Mouse (Mus musculus) midbrain, embryonic 16.5 days (tissue): ENCODE measurements around the gene Sgcd. TPM values are rescaled to one million over a fixed set of nuclear protein-coding genes. Genes with fewer than 3 reads are reported as not detected.
A peak's percentile ranks its signal among the peaks of the same experiment; 100 is the strongest.

ENCODE experiments used
- ATAC-seq: fragments of 200-750 bp; cut with Nextera tagmentation; 2 replicates; pipeline ENCODE4 v1.8.0; 2017; ENCODE audit warnings: moderate TSS enrichment
- H3K27ac ChIP-seq: fragments of 300-500 bp; sonication (generic); 2 replicates; pipeline ENCODE4 v1.5.1; 2014; ENCODE audit warnings: mild to moderate bottlenecking, low read length, mixed read lengths
- H3K27me3 ChIP-seq: fragments of 300-500 bp; sonication (generic); 2 replicates; pipeline ENCODE4 v1.6.1; 2014; ENCODE audit warnings: low read depth, low read length, mixed read lengths; ENCODE audit not compliant: control insufficient read depth, insufficient read depth
- H3K36me3 ChIP-seq: fragments of 300-500 bp; sonication (generic); 2 replicates; pipeline ENCODE4 v1.6.1; 2014; ENCODE audit warnings: mild to moderate bottlenecking, low read length, moderate library complexity, mixed read lengths; ENCODE audit not compliant: control insufficient read depth, insufficient read depth
- H3K4me1 ChIP-seq: fragments of 300-500 bp; sonication (generic); 2 replicates; pipeline ENCODE4 v1.6.1; 2014; ENCODE audit warnings: mild to moderate bottlenecking, low read length, mixed read lengths; ENCODE audit not compliant: control insufficient read depth, insufficient read depth
- H3K4me2 ChIP-seq: fragments of 300-500 bp; sonication (generic); 2 replicates; pipeline ENCODE4 v1.6.1; 2014; ENCODE audit warnings: mild to moderate bottlenecking, low read length, mixed read lengths
- H3K4me3 ChIP-seq: fragments of 300-500 bp; sonication (generic); 2 replicates; pipeline ENCODE4 v1.5.1; 2014; ENCODE audit warnings: low read depth, mild to moderate bottlenecking, low read length, moderate library complexity, mixed read lengths
- H3K9ac ChIP-seq: fragments of 300-500 bp; sonication (generic); 2 replicates; pipeline ENCODE4 v1.6.1; 2014; ENCODE audit warnings: low read depth, low read length, mixed read lengths
- H3K9me3 ChIP-seq: fragments of 300-500 bp; sonication (generic); replicated peaks from 2 replicates; pipeline ENCODE4 v1.6.1; 2014; ENCODE audit warnings: mild to moderate bottlenecking, low read length, mixed read lengths; ENCODE audit not compliant: control insufficient read depth, poor library complexity, severe bottlenecking
- WGBS: fragments of 180-500 bp; shearing (Covaris S2); extraction: QIAGEN DNeasy Blood & Tissue Kit; methylation state at CpG from one replicate; pipeline ENCODE4 v1.1.7; 2014; 5-methylcytosine and 5-hydroxymethylcytosine counted together
- polyA plus RNA-seq: library from polyadenylated mRNA; unstranded; fragments of >200 nt; fragmentation: Nextera tagmentation; extraction: Ambion mirVana; gene quantifications from 2 replicates; pipeline ENCODE4 v1.2.1, GENCODE M21; 2015

Gene Sgcd
- polyA plus RNA-seq, 1 experiment from 2014 or later, result 5.6 TPM

- Histone ChIP-seq H3K9ac (no peak overlapping the region), H3K36me3 (no peaks in the 10 kb centered on the region), H3K27ac (no peak overlapping the region), H3K4me2 (no peak overlapping the region), H3K4me1 (no peaks in the 10 kb centered on the region), H3K27me3 (no peaks in the 10 kb centered on the region), H3K9me3 (no peaks in the 10 kb centered on the region), H3K4me3 (no peak overlapping the region)
- no peak for ATAC-seq
- WGBS, result 80% methylated on average over 2 of the region's 2 CpGs
Observed at GRCm38 (mm10) chr11:47742806-47743205, 246.0 kb downstream of the Sgcd start.

DNA sequence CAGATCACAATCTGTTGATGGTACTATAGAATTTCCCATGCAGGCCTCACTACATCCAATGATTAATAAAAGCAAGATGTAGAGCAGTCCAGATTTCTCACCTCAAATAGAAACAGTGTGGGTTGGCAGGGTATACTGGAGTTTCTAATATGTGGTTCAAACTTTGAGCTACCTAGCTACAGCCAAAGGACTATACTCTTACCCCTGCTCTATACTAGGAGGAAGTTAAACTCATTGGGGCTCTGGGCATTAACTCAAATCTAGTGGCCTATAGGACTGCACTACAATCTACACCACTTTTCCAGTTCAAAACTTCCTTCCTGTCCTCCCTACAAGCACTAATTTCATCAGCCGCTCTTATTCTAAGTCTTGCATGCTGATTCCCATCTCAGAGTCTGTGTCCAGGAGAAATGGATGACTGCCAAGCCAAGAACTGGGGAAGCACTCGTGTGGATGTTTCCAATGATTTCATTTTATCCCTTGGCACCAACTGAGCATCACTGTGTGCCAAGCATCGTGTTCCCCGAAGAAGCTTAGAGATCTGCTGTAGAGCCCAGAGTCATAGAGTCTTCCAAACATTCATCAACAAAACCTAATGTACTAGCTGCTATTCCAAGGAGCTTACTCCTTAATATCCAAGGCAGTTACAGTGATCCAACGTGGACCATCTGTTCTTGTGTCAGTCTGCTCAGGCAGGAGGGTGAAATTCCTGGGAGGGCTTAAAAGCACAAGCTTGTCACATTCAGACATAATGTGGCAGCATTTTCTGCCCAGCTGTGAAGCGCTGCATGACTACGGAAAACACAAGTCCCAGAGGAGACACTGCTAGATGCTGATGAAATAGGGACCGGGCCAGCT, 283.6 kb downstream of the Sgcd start:
- H3K27ac ChIP-seq, result no peak overlapping the region
- no peaks in the 10 kb centered on the region for H3K27me3 ChIP-seq
- 66% methylated on average over 8 of the region's 8 CpGs for WGBS

DNA sequence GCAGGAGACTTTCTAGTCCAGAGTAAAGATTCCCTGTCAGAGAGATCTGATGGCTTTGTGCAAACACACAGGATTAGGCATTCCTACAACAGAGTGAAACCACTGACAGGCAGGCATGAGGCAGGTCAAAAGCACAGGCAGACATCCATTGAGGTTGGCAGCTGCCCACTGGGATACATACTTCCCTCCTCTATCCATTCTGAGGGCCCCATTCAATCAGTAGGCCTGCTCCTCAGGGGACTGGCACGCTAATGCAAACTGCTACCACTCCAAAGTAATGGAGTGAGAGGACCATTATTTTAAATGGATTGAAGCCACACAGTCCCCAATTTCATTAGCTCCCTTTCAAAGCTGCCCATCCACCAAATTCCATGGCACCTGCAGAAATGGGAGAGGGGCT, 293.2 kb downstream of the Sgcd start:
- 21% methylated on average over 1 of the region's 1 CpGs for WGBS
- no peaks in the 10 kb centered on the region for H3K36me3 ChIP-seq
- H3K27ac ChIP-seq, result no peak overlapping the region
- H3K9me3 ChIP-seq, result no peaks in the 10 kb centered on the region
- no peaks in the 10 kb centered on the region; the same call in 1 of the 2 replicates for H3K27me3 ChIP-seq
- H3K4me1 ChIP-seq, result no peaks in the 10 kb centered on the region
- H3K4me2 ChIP-seq, result no peak overlapping the region
- ATAC-seq, result no peak
- H3K4me3 ChIP-seq, result no peak overlapping the region
- no peak overlapping the region for H3K9ac ChIP-seq

More for the DNA sequence above, 283.6 kb downstream of the Sgcd start:
- Histone ChIP-seq H3K4me3 (no peak overlapping the region), H3K4me1 (peaks cover 3% of the 10 kb centered on the region; the same call in 1 of the 2 replicates), H3K9ac (no peak overlapping the region), H3K36me3 (no peaks in the 10 kb centered on the region), H3K4me2 (no peak overlapping the region), H3K9me3 (no peaks in the 10 kb centered on the region)
- ATAC-seq, result peak; percentile 64

- Histone ChIP-seq H3K27ac (no peak overlapping the region), H3K9ac (no peak overlapping the region), H3K27me3 (no peaks in the 10 kb centered on the region), H3K4me2 (no peak overlapping the region), H3K36me3 (no peaks in the 10 kb centered on the region), H3K4me3 (no peak overlapping the region), H3K4me1 (no peaks in the 10 kb centered on the region), H3K9me3 (no peaks in the 10 kb centered on the region)
- no peak for ATAC-seq
- WGBS, result 3% methylated on average over 1 of the region's 1 CpGs
Observed at GRCm38 (mm10) chr11:47658135-47658534, 330.6 kb downstream of the Sgcd start.

DNA sequence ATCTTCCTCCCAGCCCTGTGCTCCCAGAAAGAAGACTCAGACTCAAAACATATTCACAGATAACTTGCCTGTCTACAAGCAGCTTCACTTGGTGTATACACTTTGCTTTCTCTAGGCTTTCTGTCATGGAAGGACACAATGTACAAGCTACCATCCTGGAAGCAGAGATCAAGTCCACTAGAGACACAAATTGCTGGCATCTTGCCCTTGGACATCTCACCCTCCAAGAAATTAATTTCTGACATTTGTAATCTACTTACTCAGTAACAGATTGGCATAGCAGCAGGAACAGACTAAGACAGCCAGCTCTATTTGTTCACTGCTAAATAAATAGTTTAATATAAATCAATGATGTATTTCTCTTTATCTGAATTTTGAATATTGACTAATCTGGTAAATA, 342.9 kb downstream of the Sgcd start:
- no peaks in the 10 kb centered on the region for H3K36me3 ChIP-seq
- peaks cover 2% of the 10 kb centered on the region; the same call in 1 of the 2 replicates for H3K4me1 ChIP-seq
- no peaks in the 10 kb centered on the region for H3K9me3 ChIP-seq
- no peak overlapping the region for H3K9ac ChIP-seq
- H3K27ac ChIP-seq, result no peak overlapping the region
- H3K4me3 ChIP-seq, result no peak overlapping the region
- H3K27me3 ChIP-seq, result no peaks in the 10 kb centered on the region
- ATAC-seq, result no peak
- H3K4me2 ChIP-seq, result no peak overlapping the region

- Histone ChIP-seq H3K27ac (no peak overlapping the region), H3K27me3 (no peaks in the 10 kb centered on the region), H3K9me3 (no peaks in the 10 kb centered on the region), H3K4me1 (peaks cover 5% of the 10 kb centered on the region; the same call in 1 of the 2 replicates), H3K9ac (no peak overlapping the region), H3K4me3 (no peak overlapping the region), H3K4me2 (no peak overlapping the region), H3K36me3 (no peaks in the 10 kb centered on the region)
- 22% methylated on average over 2 of the region's 2 CpGs for WGBS
- ATAC-seq, result no peak
Observed at GRCm38 (mm10) chr11:47641567-47642259, 347.1 kb downstream of the Sgcd start.

GRCm38 (mm10) chr11:47640556-47640955, 348.2 kb downstream of the Sgcd start:
- 10% methylated on average over 1 of the region's 1 CpGs for WGBS

DNA sequence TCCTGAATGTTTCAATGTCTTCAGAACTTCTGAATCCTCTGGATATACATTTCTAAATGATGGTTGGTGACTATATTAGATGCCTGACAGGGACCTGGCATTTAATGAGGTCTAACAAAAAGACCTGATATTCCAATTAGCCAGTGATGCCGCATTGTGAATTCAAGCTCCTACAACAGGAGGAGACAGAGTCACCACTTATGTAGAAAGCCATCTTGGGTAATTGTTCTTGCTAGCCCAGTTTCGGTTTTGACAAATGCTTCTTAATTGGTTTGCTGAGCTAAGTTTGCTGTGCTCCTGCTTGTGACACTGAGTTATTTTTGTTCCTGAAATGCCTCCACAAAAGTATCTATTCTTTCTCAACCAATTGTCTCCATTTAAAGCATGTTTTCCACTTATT, 358.6 kb downstream of the Sgcd start:
- Histone ChIP-seq H3K4me1 (no peaks in the 10 kb centered on the region), H3K9me3 (no peaks in the 10 kb centered on the region), H3K27me3 (no peaks in the 10 kb centered on the region), H3K4me2 (no peak overlapping the region), H3K9ac (no peak overlapping the region), H3K4me3 (no peak overlapping the region), H3K27ac (no peak overlapping the region), H3K36me3 (no peaks in the 10 kb centered on the region)
- 78% methylated on average over 2 of the region's 2 CpGs for WGBS
- ATAC-seq, result no peak

More at GRCm38 (mm10) chr11:47640556-47640955, 348.2 kb downstream of the Sgcd start:
- Histone ChIP-seq H3K4me2 (no peak overlapping the region), H3K9ac (no peak overlapping the region), H3K36me3 (no peaks in the 10 kb centered on the region), H3K27ac (no peak overlapping the region), H3K9me3 (no peaks in the 10 kb centered on the region), H3K4me1 (peaks cover 5% of the 10 kb centered on the region; the same call in 1 of the 2 replicates), H3K27me3 (no peaks in the 10 kb centered on the region), H3K4me3 (no peak overlapping the region)
- no peak for ATAC-seq

DNA sequence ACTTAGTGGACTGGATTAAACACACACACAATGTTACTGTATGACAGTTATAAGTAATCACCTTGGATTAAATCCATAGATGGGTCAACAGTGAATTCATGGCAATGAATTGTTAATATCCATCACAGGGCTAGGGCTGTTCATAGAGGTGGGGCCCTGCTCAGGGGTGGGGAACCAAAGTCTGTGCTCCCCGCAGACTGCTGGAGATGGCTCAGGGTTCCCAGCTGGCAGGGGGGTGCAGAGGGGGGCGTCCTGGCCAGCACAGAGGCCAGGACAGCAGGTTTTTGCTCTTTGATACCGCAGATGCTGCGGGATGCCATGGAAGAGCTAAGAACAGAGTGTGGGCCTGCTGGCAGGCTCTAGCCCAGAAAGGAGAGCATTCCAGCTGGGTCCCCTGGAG, 378.9 kb downstream of the Sgcd start:
- no peak overlapping the region for H3K4me3 ChIP-seq
- H3K27ac ChIP-seq, result no peak overlapping the region
- H3K27me3 ChIP-seq, result no peaks in the 10 kb centered on the region
- WGBS, result 72% methylated on average over 4 of the region's 4 CpGs
- no peak overlapping the region for H3K9ac ChIP-seq
- H3K4me2 ChIP-seq, result no peak overlapping the region
- no peaks in the 10 kb centered on the region for H3K36me3 ChIP-seq
- no peak for ATAC-seq
- no peaks in the 10 kb centered on the region for H3K4me1 ChIP-seq
- no peaks in the 10 kb centered on the region for H3K9me3 ChIP-seq
